Mouse (Mus musculus): ENCODE data around the gene Rraga. TPM values are rescaled to one million over a fixed set of nuclear protein-coding genes. Genes with fewer than 3 reads are reported as not detected.
A peak's percentile ranks its signal among the peaks of the same experiment; 100 is the strongest.

Rraga gene
- polyA plus RNA-seq, 1 experiment from 2014 or later = 169 TPM

GRCm38 (mm10) chr4:86543999-86544398, 31.5 kb upstream of the Rraga start:
- no peak overlapping the region for H3K27ac ChIP-seq (ENCODE audit: low read length)
- WGBS = 54% methylated on average over 3 of the region's 3 CpGs

GRCm38 (mm10) chr4:86545615-86546014, 29.9 kb upstream of the Rraga start:
- H3K36me3 ChIP-seq (ENCODE audit: control insufficient read depth, insufficient read depth, low read length) = no peaks in the 10 kb centered on the region
- H3K4me3 ChIP-seq (ENCODE audit: low read depth, low read length) = no peak overlapping the region
- H3K27me3 ChIP-seq (ENCODE audit: control insufficient read depth, insufficient read depth, low read depth, low read length) = no peaks in the 10 kb centered on the region
- 60% methylated on average over 5 of the region's 5 CpGs for WGBS
- no peak overlapping the region for H3K9ac ChIP-seq (ENCODE audit: low read depth, low read length)
- H3K4me2 ChIP-seq (ENCODE audit: low read length) = no peak overlapping the region
- no peaks in the 10 kb centered on the region for H3K9me3 ChIP-seq (replicated peaks; ENCODE audit: control insufficient read depth, low read length, poor library complexity, severe bottlenecking)
- ATAC-seq = peak; percentile 58; the same call in 1 of the 2 replicates
- H3K27ac ChIP-seq (ENCODE audit: low read length) = no peak overlapping the region
- H3K4me1 ChIP-seq (ENCODE audit: control insufficient read depth, insufficient read depth, low read length) = no peaks in the 10 kb centered on the region

More at GRCm38 (mm10) chr4:86543999-86544398, 31.5 kb upstream of the Rraga start:
- Histone ChIP-seq H3K9ac (ENCODE audit: low read depth, low read length) (no peak overlapping the region), H3K27me3 (ENCODE audit: control insufficient read depth, insufficient read depth, low read depth, low read length) (no peaks in the 10 kb centered on the region), H3K4me2 (ENCODE audit: low read length) (no peak overlapping the region), H3K4me1 (ENCODE audit: control insufficient read depth, insufficient read depth, low read length) (no peaks in the 10 kb centered on the region), H3K4me3 (ENCODE audit: low read depth, low read length) (no peak overlapping the region), H3K36me3 (ENCODE audit: control insufficient read depth, insufficient read depth, low read length) (no peaks in the 10 kb centered on the region), H3K9me3 (replicated peaks; ENCODE audit: control insufficient read depth, low read length, poor library complexity, severe bottlenecking) (no peaks in the 10 kb centered on the region)
- no peak for ATAC-seq

GRCm38 (mm10) chr4:86548332-86548731, 27.1 kb upstream of the Rraga start:
- H3K27me3 ChIP-seq (ENCODE audit: control insufficient read depth, insufficient read depth, low read depth, low read length) = no peaks in the 10 kb centered on the region
- H3K4me2 ChIP-seq (ENCODE audit: low read length) = no peak overlapping the region
- no peaks in the 10 kb centered on the region for H3K36me3 ChIP-seq (ENCODE audit: control insufficient read depth, insufficient read depth, low read length)
- no peak overlapping the region for H3K9ac ChIP-seq (ENCODE audit: low read depth, low read length)
- no peaks in the 10 kb centered on the region for H3K4me1 ChIP-seq (ENCODE audit: control insufficient read depth, insufficient read depth, low read length)
- no peak for ATAC-seq
- H3K27ac ChIP-seq (ENCODE audit: low read length) = no peak overlapping the region
- WGBS = 83% methylated on average over 9 of the region's 9 CpGs
- H3K9me3 ChIP-seq (replicated peaks; ENCODE audit: control insufficient read depth, low read length, poor library complexity, severe bottlenecking) = no peaks in the 10 kb centered on the region
- no peak overlapping the region for H3K4me3 ChIP-seq (ENCODE audit: low read depth, low read length)

GRCm38 (mm10) chr4:86555035-86555707, 20.3 kb upstream of the Rraga start:
- Histone ChIP-seq H3K4me1 (ENCODE audit: control insufficient read depth, insufficient read depth, low read length) (no peaks in the 10 kb centered on the region), H3K9me3 (replicated peaks; ENCODE audit: control insufficient read depth, low read length, poor library complexity, severe bottlenecking) (no peaks in the 10 kb centered on the region), H3K9ac (ENCODE audit: low read depth, low read length) (no peak overlapping the region), H3K4me3 (ENCODE audit: low read depth, low read length) (no peak overlapping the region), H3K27ac (ENCODE audit: low read length) (no peak overlapping the region), H3K4me2 (ENCODE audit: low read length) (no peak overlapping the region), H3K27me3 (ENCODE audit: control insufficient read depth, insufficient read depth, low read depth, low read length) (no peaks in the 10 kb centered on the region), H3K36me3 (ENCODE audit: control insufficient read depth, insufficient read depth, low read length) (no peaks in the 10 kb centered on the region)
- 26% methylated on average over 6 of the region's 6 CpGs for WGBS
- peak; percentile 60 for ATAC-seq

- H3K9me3 ChIP-seq (replicated peaks; ENCODE audit: control insufficient read depth, low read length, poor library complexity, severe bottlenecking) = no peaks in the 10 kb centered on the region
- no peaks in the 10 kb centered on the region for H3K4me1 ChIP-seq (ENCODE audit: control insufficient read depth, insufficient read depth, low read length)
- H3K9ac ChIP-seq (ENCODE audit: low read depth, low read length) = no peak overlapping the region
- no peak overlapping the region for H3K27ac ChIP-seq (ENCODE audit: low read length)
- no peak overlapping the region for H3K4me3 ChIP-seq (ENCODE audit: low read depth, low read length)
- H3K27me3 ChIP-seq (ENCODE audit: control insufficient read depth, insufficient read depth, low read depth, low read length) = no peaks in the 10 kb centered on the region
- no peak for ATAC-seq
- H3K36me3 ChIP-seq (ENCODE audit: control insufficient read depth, insufficient read depth, low read length) = no peaks in the 10 kb centered on the region
- WGBS = 80% methylated on average over 7 of the region's 7 CpGs
- H3K4me2 ChIP-seq (ENCODE audit: low read length) = no peak overlapping the region
Measured at GRCm38 (mm10) chr4:86557371-86557770, 18.1 kb upstream of the Rraga start.

- no peaks in the 10 kb centered on the region for H3K27me3 ChIP-seq (ENCODE audit: control insufficient read depth, insufficient read depth, low read depth, low read length)
- H3K9ac ChIP-seq (ENCODE audit: low read depth, low read length) = no peak within 1 kb of the TSS
- 92% methylated on average over 7 of the region's 7 CpGs for WGBS
Measured at GRCm38 (mm10) chr4:86558228-86558627, 17.2 kb upstream of the Rraga start, which contains the start of gene Saxo1. TSS of gene Saxo1 (minus strand) at chr4:86558328.

GRCm38 (mm10) chr4:86559006-86559405, 16.5 kb upstream of the Rraga start:
- no peaks in the 10 kb centered on the region for H3K27me3 ChIP-seq (ENCODE audit: control insufficient read depth, insufficient read depth, low read depth, low read length)
- H3K36me3 ChIP-seq (ENCODE audit: control insufficient read depth, insufficient read depth, low read length) = no peaks in the 10 kb centered on the region
- no peaks in the 10 kb centered on the region for H3K4me1 ChIP-seq (ENCODE audit: control insufficient read depth, insufficient read depth, low read length)
- no peak overlapping the region for H3K9ac ChIP-seq (ENCODE audit: low read depth, low read length)
- no peak for ATAC-seq
- no peak overlapping the region for H3K27ac ChIP-seq (ENCODE audit: low read length)
- H3K4me3 ChIP-seq (ENCODE audit: low read depth, low read length) = no peak overlapping the region
- 85% methylated on average over 4 of the region's 4 CpGs for WGBS
- no peak overlapping the region for H3K4me2 ChIP-seq (ENCODE audit: low read length)
- H3K9me3 ChIP-seq (replicated peaks; ENCODE audit: control insufficient read depth, low read length, poor library complexity, severe bottlenecking) = no peaks in the 10 kb centered on the region

More at GRCm38 (mm10) chr4:86558228-86558627, 17.2 kb upstream of the Rraga start, which contains the start of gene Saxo1:
- Histone ChIP-seq H3K4me2 (ENCODE audit: low read length) (no peak within 1 kb of the TSS), H3K27ac (ENCODE audit: low read length) (no peak within 1 kb of the TSS), H3K4me1 (ENCODE audit: control insufficient read depth, insufficient read depth, low read length) (no peaks in the 10 kb centered on the region), H3K9me3 (replicated peaks; ENCODE audit: control insufficient read depth, low read length, poor library complexity, severe bottlenecking) (no peaks in the 10 kb centered on the region), H3K36me3 (ENCODE audit: control insufficient read depth, insufficient read depth, low read length) (no peaks in the 10 kb centered on the region), H3K4me3 (ENCODE audit: low read depth, low read length) (no peak within 1 kb of the TSS)
- ATAC-seq = no peak

GRCm38 (mm10) chr4:86561061-86561460, 14.4 kb upstream of the Rraga start:
- H3K27me3 ChIP-seq (ENCODE audit: control insufficient read depth, insufficient read depth, low read depth, low read length) = no peaks in the 10 kb centered on the region
- H3K9me3 ChIP-seq (replicated peaks; ENCODE audit: control insufficient read depth, low read length, poor library complexity, severe bottlenecking) = no peaks in the 10 kb centered on the region
- H3K4me2 ChIP-seq (ENCODE audit: low read length) = no peak overlapping the region
- ATAC-seq = no peak
- H3K27ac ChIP-seq (ENCODE audit: low read length) = no peak overlapping the region
- H3K4me3 ChIP-seq (ENCODE audit: low read depth, low read length) = no peak overlapping the region
- H3K9ac ChIP-seq (ENCODE audit: low read depth, low read length) = no peak overlapping the region
- no peaks in the 10 kb centered on the region for H3K4me1 ChIP-seq (ENCODE audit: control insufficient read depth, insufficient read depth, low read length)
- no peaks in the 10 kb centered on the region for H3K36me3 ChIP-seq (ENCODE audit: control insufficient read depth, insufficient read depth, low read length)
- 100% methylated on average over 3 of the region's 3 CpGs for WGBS

- Histone ChIP-seq H3K9me3 (replicated peaks; ENCODE audit: control insufficient read depth, low read length, poor library complexity, severe bottlenecking) (no peaks in the 10 kb centered on the region), H3K4me3 (ENCODE audit: low read depth, low read length) (peak overlapping the region; percentile 83), H3K27me3 (ENCODE audit: control insufficient read depth, insufficient read depth, low read depth, low read length) (no peaks in the 10 kb centered on the region), H3K4me1 (ENCODE audit: control insufficient read depth, insufficient read depth, low read length) (peaks cover 26% of the 10 kb centered on the region), H3K4me2 (ENCODE audit: low read length) (peak overlapping the region; percentile 68), H3K27ac (ENCODE audit: low read length) (peak overlapping the region; percentile 98), H3K9ac (ENCODE audit: low read depth, low read length) (peak overlapping the region; percentile 87), H3K36me3 (ENCODE audit: control insufficient read depth, insufficient read depth, low read length) (no peaks in the 10 kb centered on the region)
- WGBS = 11% methylated on average over 6 of the region's 6 CpGs
- ATAC-seq = peak; percentile 66
Measured at GRCm38 (mm10) chr4:86574939-86575282, 557 bp upstream of the Rraga start.

Measured in midbrain, embryonic 16.5 days (tissue).